Mouse (Mus musculus) olfactory bulb, adult 2 months (tissue): ENCODE results near the gene Aif1.

ENCODE experiments used
- CTCF ChIP-seq: fragments of 200-500 bp; IDR thresholded peaks from 2 replicates; pipeline ENCODE4 v1.5.1; 2012; ENCODE audit warnings: low read depth, mild to moderate bottlenecking, low read length, moderate library complexity; ENCODE audit not compliant: insufficient read depth
- POLR2A ChIP-seq: fragments of 200-500 bp; IDR thresholded peaks from 2 replicates; pipeline ENCODE4 v1.6.1; 2012; ENCODE audit warnings: mild to moderate bottlenecking, low read depth, low read length, moderate library complexity; ENCODE audit not compliant: insufficient read depth

GRCm38 (mm10) chr17:35218516-35219193 is 42.8 kb upstream of the Aif1 start:
- TF ChIP-seq POLR2A (no peak), CTCF (no peak)
